Mouse (Mus musculus): ENCODE data around the gene Vps25. TPM values are rescaled to one million over a fixed set of nuclear protein-coding genes. Genes with fewer than 3 reads are reported as not detected.

The Vps25 gene
- polyA plus RNA-seq, 1 experiment from 2014 or later = 155 TPM

GRCm38 (mm10) chr11:101279193-101279569 is 25.7 kb downstream of the Vps25 start:
- 0 out of 2 replicates have a peak, but pooled peaks have one; percentile 8 for ATAC-seq
- H3K27me3 ChIP-seq (replicated peaks; ENCODE audit: control insufficient read depth, insufficient read depth, low read length) = no peaks in the 10 kb centered on the region
- no peaks in the 10 kb centered on the region for H3K9me3 ChIP-seq (ENCODE audit: control insufficient read depth, low read length)
- 0 out of 2 replicates have a peak overlapping the region, but pooled peaks have one; percentile 68 for H3K9ac ChIP-seq (ENCODE audit: low read depth, low read length)
- peak overlapping the region; percentile 82 for H3K4me2 ChIP-seq (ENCODE audit: low read depth, low read length)
- H3K36me3 ChIP-seq (ENCODE audit: control insufficient read depth, insufficient read depth, low read length) = no peaks in the 10 kb centered on the region
- H3K27ac ChIP-seq (ENCODE audit: low read length) = no peak overlapping the region
- peak overlapping the region; percentile 63 for H3K4me3 ChIP-seq (ENCODE audit: low read length)
- peaks cover 29% of the 10 kb centered on the region for H3K4me1 ChIP-seq (ENCODE audit: control insufficient read depth, insufficient read depth, low read length)
- WGBS = 57% methylated on average over 14 of the region's 14 CpGs

GRCm38 (mm10) chr11:101280837-101281236 is 27.3 kb downstream of the Vps25 start:
- no peaks in the 10 kb centered on the region for H3K27me3 ChIP-seq (replicated peaks; ENCODE audit: control insufficient read depth, insufficient read depth, low read length)
- no peak overlapping the region for H3K4me2 ChIP-seq (ENCODE audit: low read depth, low read length)
- no peak overlapping the region for H3K27ac ChIP-seq (ENCODE audit: low read length)
- no peaks in the 10 kb centered on the region for H3K9me3 ChIP-seq (ENCODE audit: control insufficient read depth, low read length)
- no peak overlapping the region for H3K9ac ChIP-seq (ENCODE audit: low read depth, low read length)
- WGBS = 54% methylated on average over 7 of the region's 7 CpGs
- ATAC-seq = no peak
- no peaks in the 10 kb centered on the region for H3K36me3 ChIP-seq (ENCODE audit: control insufficient read depth, insufficient read depth, low read length)
- peaks cover 29% of the 10 kb centered on the region for H3K4me1 ChIP-seq (ENCODE audit: control insufficient read depth, insufficient read depth, low read length)
- H3K4me3 ChIP-seq (ENCODE audit: low read length) = no peak overlapping the region

GRCm38 (mm10) chr11:101282896-101283295 is 29.4 kb downstream of the Vps25 start:
- Histone ChIP-seq H3K9ac (ENCODE audit: low read depth, low read length) (no peak overlapping the region), H3K4me3 (ENCODE audit: low read length) (no peak overlapping the region), H3K4me1 (ENCODE audit: control insufficient read depth, insufficient read depth, low read length) (peaks cover 9% of the 10 kb centered on the region), H3K27ac (ENCODE audit: low read length) (no peak overlapping the region), H3K9me3 (ENCODE audit: control insufficient read depth, low read length) (no peaks in the 10 kb centered on the region), H3K27me3 (replicated peaks; ENCODE audit: control insufficient read depth, insufficient read depth, low read length) (no peaks in the 10 kb centered on the region), H3K36me3 (ENCODE audit: control insufficient read depth, insufficient read depth, low read length) (no peaks in the 10 kb centered on the region), H3K4me2 (ENCODE audit: low read depth, low read length) (no peak overlapping the region)
- no peak for ATAC-seq
- WGBS = 43% methylated on average over 5 of the region's 5 CpGs

GRCm38 (mm10) chr11:101283805-101284204 is 30.3 kb downstream of the Vps25 start:
- ATAC-seq = no peak
- Histone ChIP-seq H3K4me2 (ENCODE audit: low read depth, low read length) (no peak overlapping the region), H3K9me3 (ENCODE audit: control insufficient read depth, low read length) (no peaks in the 10 kb centered on the region), H3K4me3 (ENCODE audit: low read length) (no peak overlapping the region), H3K36me3 (ENCODE audit: control insufficient read depth, insufficient read depth, low read length) (no peaks in the 10 kb centered on the region; the same call in 1 of the 2 replicates), H3K27me3 (replicated peaks; ENCODE audit: control insufficient read depth, insufficient read depth, low read length) (no peaks in the 10 kb centered on the region), H3K9ac (ENCODE audit: low read depth, low read length) (no peak overlapping the region), H3K4me1 (ENCODE audit: control insufficient read depth, insufficient read depth, low read length) (peaks cover 7% of the 10 kb centered on the region), H3K27ac (ENCODE audit: low read length) (no peak overlapping the region)
- WGBS = 70% methylated on average over 4 of the region's 4 CpGs

- 79% methylated on average over 9 of the region's 9 CpGs for WGBS
- no peaks in the 10 kb centered on the region for H3K9me3 ChIP-seq (ENCODE audit: control insufficient read depth, low read length)
- H3K4me1 ChIP-seq (ENCODE audit: control insufficient read depth, insufficient read depth, low read length) = no peaks in the 10 kb centered on the region
- H3K36me3 ChIP-seq (ENCODE audit: control insufficient read depth, insufficient read depth, low read length) = peaks cover 7% of the 10 kb centered on the region; the same call in 1 of the 2 replicates
- H3K4me2 ChIP-seq (ENCODE audit: low read depth, low read length) = no peak overlapping the region
- ATAC-seq = no peak
- no peak overlapping the region for H3K4me3 ChIP-seq (ENCODE audit: low read length)
- no peak overlapping the region for H3K27ac ChIP-seq (ENCODE audit: low read length)
- no peak overlapping the region for H3K9ac ChIP-seq (ENCODE audit: low read depth, low read length)
- no peaks in the 10 kb centered on the region for H3K27me3 ChIP-seq (replicated peaks; ENCODE audit: control insufficient read depth, insufficient read depth, low read length)
Measured at GRCm38 (mm10) chr11:101287306-101287705, 33.8 kb downstream of the Vps25 start.

GRCm38 (mm10) chr11:101291231-101291630 is 37.7 kb downstream of the Vps25 start:
- Histone ChIP-seq H3K9ac (ENCODE audit: low read depth, low read length) (no peak overlapping the region), H3K4me2 (ENCODE audit: low read depth, low read length) (no peak overlapping the region), H3K4me3 (ENCODE audit: low read length) (no peak overlapping the region), H3K9me3 (ENCODE audit: control insufficient read depth, low read length) (no peaks in the 10 kb centered on the region), H3K27ac (ENCODE audit: low read length) (no peak overlapping the region), H3K36me3 (ENCODE audit: control insufficient read depth, insufficient read depth, low read length) (peaks cover 19% of the 10 kb centered on the region), H3K27me3 (replicated peaks; ENCODE audit: control insufficient read depth, insufficient read depth, low read length) (no peaks in the 10 kb centered on the region), H3K4me1 (ENCODE audit: control insufficient read depth, insufficient read depth, low read length) (no peaks in the 10 kb centered on the region)
- no peak for ATAC-seq
- whole genome bisulfite sequencing = 96% methylated on average over 8 of the region's 8 CpGs

GRCm38 (mm10) chr11:101295191-101295590 is 41.7 kb downstream of the Vps25 start:
- H3K4me3 ChIP-seq (ENCODE audit: low read length) = no peak overlapping the region
- no peak overlapping the region for H3K27ac ChIP-seq (ENCODE audit: low read length)
- H3K36me3 ChIP-seq (ENCODE audit: control insufficient read depth, insufficient read depth, low read length) = peaks cover 18% of the 10 kb centered on the region; the same call in 1 of the 2 replicates
- no peaks in the 10 kb centered on the region for H3K4me1 ChIP-seq (ENCODE audit: control insufficient read depth, insufficient read depth, low read length)
- no peaks in the 10 kb centered on the region for H3K27me3 ChIP-seq (replicated peaks; ENCODE audit: control insufficient read depth, insufficient read depth, low read length)
- 91% methylated on average over 8 of the region's 8 CpGs for WGBS
- ATAC-seq = no peak
- H3K4me2 ChIP-seq (ENCODE audit: low read depth, low read length) = no peak overlapping the region
- H3K9me3 ChIP-seq (ENCODE audit: control insufficient read depth, low read length) = no peaks in the 10 kb centered on the region
- H3K9ac ChIP-seq (ENCODE audit: low read depth, low read length) = no peak overlapping the region

- Histone ChIP-seq H3K9ac (ENCODE audit: low read depth, low read length) (peak overlapping the region; percentile 87), H3K4me2 (ENCODE audit: low read depth, low read length) (peak overlapping the region; percentile 85), H3K4me3 (ENCODE audit: low read length) (peak overlapping the region; percentile 90), H3K9me3 (ENCODE audit: control insufficient read depth, low read length) (no peaks in the 10 kb centered on the region), H3K4me1 (ENCODE audit: control insufficient read depth, insufficient read depth, low read length) (peaks cover 13% of the 10 kb centered on the region; the same call in 1 of the 2 replicates), H3K27me3 (replicated peaks; ENCODE audit: control insufficient read depth, insufficient read depth, low read length) (no peaks in the 10 kb centered on the region), H3K27ac (ENCODE audit: low read length) (no peak overlapping the region), H3K36me3 (ENCODE audit: control insufficient read depth, insufficient read depth, low read length) (0 out of 2 replicates have a peak, but pooled peaks cover 3% of the 10 kb centered on the region)
- 63% methylated on average over 7 of the region's 7 CpGs for WGBS
- no peak for ATAC-seq
Measured at GRCm38 (mm10) chr11:101300881-101301280, 47.4 kb downstream of the Vps25 start.

- peak; percentile 54 for ATAC-seq
- 11% methylated on average over 26 of the region's 26 CpGs for WGBS
Measured at GRCm38 (mm10) chr11:101301299-101302003, 47.9 kb downstream of the Vps25 start.

More at GRCm38 (mm10) chr11:101301299-101302003, 47.9 kb downstream of the Vps25 start:
- Histone ChIP-seq H3K36me3 (ENCODE audit: control insufficient read depth, insufficient read depth, low read length) (0 out of 2 replicates have a peak, but pooled peaks cover 3% of the 10 kb centered on the region), H3K9ac (ENCODE audit: low read depth, low read length) (peak overlapping the region; percentile 87), H3K4me2 (ENCODE audit: low read depth, low read length) (peak overlapping the region; percentile 85), H3K4me1 (ENCODE audit: control insufficient read depth, insufficient read depth, low read length) (peaks cover 13% of the 10 kb centered on the region; the same call in 1 of the 2 replicates), H3K9me3 (ENCODE audit: control insufficient read depth, low read length) (no peaks in the 10 kb centered on the region), H3K27me3 (replicated peaks; ENCODE audit: control insufficient read depth, insufficient read depth, low read length) (no peaks in the 10 kb centered on the region), H3K4me3 (ENCODE audit: low read length) (peak overlapping the region; percentile 90), H3K27ac (ENCODE audit: low read length) (peak overlapping the region; percentile 43; the same call in 1 of the 2 replicates)
